Mouse (Mus musculus) common myeloid progenitor, adult 5-6 weeks (primary cell): Measurements from ENCODE around the gene a. TPM values are rescaled to one million over a fixed set of nuclear protein-coding genes. Genes with fewer than 3 reads are reported as not detected.

Source experiments
- ATAC-seq: replicated peaks from 2 replicates; pipeline ENCODE4 v1.8.0; 2016; ENCODE audit warnings: low read depth, mild to moderate bottlenecking, moderate TSS enrichment, inconsistent platforms; ENCODE audit not compliant: poor library complexity, severe bottlenecking
- total RNA-seq: library from RNA; stranded (forward); fragments of 200-1000, 187-1606 nt; gene quantifications from 2 replicates; pipeline ENCODE4 v1.2.3, GENCODE M21; 2017

Gene a
- total RNA-seq, 1 experiment from 2014 or later, result not detected

DNA sequence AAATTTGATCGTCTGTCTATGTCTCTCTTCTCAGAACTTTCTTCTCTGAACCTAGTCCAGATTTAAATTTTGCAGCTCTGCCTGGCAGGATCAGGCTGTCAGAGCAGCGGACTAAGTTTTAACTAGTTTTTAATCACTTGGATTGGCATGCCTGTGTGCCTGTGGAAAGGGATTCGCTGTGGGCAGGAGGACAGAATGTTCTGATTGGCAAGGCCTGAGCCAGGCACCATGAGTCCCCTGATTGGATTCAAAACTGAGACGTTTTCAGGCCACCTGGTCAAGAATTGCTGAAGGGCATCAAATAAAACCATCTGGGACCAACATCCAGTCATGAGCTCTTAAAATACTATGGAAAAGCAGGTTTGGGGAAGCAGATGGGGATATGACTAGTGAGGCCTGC, 8.8 kb upstream of the a start:
- ATAC-seq, result no peak

DNA sequence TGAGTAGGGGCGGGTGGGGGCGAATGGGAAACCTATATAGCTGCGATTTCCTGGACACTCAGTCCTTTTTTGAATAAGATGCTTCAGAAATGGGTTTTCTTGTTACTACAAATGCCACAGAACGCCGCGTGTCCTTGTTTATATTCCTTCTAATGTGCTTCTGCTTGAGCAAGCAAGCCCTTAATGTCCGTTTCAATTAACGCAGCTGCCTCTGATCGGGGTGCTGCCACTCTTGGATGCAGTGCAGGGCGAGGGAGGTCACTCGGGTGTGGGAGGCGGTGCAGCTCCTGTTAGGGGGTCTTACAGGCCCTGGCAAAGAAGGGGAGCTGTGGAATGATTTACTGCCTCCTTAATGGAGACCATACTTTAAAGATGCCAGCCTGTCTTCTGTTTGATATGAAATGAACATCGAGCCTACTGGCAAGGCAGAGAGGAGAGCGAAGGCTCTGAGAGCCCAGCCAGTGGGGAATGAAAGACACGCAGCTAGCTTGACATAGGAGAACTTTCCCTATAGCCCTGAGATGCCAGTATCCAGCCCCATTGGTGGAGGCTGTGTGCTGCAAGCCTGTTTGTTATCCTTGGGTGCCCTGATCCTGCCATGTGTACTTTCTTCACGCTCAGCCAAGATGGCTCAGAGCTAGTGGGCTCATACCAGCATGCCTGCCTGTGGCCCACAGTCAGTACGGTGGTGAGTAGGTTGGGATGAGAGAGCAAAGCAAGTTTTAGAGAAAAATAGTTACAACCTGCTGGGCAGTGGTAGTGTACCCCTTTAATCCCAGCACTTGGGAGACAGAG, 8.1 kb upstream of the a start:
- ATAC-seq, result no peak

DNA sequence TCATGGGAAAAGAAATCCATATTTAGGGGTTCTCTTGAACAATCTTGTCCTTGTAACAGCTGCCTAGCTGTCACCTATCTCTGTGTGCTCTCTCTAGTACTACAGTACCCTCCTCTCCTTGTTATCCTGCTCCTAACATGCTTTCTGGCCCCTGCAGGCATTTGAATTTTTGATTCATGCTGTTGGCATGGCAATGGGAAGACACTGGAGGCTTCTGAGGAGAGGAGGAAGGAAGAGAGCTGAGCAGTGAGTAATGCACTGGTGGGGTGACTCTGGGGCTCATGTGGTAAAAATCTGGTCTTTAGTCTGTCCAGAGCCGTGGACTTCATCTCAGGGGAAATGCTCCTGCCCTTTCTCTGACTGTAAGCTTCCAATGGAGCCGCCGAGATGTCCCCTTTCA, 5.9 kb upstream of the a start:
- no peak for ATAC-seq

DNA sequence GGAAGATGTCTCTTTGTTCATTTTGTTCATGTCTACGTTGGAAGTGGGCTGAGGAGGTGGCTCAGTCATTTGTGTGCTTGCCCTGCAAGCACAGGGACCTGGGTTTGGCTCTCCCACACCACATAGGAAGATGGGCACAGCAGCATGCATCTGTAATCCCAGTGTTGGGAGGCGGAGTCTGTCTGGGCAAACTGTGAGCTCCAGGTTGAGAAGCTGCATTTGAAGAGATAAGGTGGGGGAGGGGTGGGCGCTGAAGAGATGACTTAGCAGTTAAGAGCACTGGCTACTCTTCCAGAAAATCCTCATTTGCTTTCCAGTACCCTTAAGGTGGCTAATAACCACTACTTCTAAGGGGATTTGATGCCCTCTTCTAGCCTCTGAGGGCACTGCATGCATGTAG, 5.0 kb upstream of the a start:
- no peak for ATAC-seq

DNA sequence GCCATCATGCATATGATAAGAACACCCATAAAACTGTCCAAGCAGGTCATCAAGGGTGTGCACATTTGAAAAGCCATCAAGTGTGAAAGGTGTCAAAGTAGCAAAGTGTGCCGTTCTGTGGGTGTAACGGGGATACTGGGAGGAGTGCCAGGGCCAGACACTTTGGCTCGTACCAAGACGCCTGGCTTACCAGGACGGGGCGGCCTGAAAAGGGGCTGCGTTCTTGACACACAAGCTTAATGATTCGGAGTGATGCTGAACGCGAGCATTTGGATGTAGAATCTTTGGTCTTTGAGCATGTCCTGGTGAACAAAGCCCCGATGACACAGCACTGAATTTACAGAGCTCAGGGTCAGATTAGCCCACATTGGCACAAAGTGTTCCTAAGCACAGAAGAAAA, 4.4 kb upstream of the a start:
- ATAC-seq, result no peak

DNA sequence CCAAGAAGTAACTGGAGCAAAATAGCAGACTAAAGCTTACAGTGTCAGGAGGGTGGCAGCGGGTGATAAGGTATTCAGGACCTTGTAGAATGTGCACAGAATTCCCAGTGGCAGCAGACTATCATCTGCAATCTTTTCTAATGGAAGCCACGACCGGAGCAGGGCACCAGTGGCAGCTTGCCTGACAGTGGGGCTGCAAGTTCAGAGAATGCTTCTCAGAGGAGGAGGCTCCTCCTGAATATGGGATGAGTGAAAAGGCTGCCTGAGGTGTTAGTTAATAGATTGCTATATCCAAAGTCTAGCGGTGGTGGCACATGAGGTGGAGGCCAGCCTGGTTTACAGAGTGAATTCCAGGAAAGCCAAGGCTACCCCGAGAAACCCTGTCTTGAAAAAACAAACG, 1.8 kb upstream of the a start:
- no peak for ATAC-seq

DNA sequence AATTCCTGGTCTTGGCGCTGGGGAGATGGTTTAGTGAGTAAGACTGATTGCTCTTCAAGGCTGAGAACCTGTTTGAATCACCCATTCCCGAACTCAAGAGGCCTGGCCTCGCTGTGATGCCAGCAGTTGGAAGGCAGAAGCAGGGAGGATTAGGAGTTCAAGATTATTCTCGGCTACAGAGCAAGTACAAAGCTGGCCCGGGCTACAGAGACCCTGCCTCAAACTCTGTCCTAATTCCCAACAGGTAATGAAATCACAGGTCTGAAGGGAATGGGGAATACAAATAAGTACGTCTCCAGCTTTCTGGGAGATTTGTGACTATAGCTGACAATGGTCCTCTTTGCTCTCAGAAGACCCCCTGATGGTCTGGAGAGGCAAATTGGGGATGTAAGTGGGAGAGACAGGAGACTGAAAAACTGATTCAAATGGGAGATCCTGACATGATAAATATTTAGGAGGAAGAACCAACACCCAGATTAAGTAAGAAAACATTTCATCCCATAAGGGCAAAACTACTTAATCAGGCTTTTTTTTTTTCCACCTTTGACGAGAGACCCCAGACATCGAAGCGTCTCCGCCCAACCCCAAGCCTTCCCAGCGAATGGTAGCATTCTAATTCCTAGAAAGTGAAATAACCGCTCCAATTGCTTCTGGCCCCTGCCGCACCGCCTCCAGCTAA, 1.1 kb upstream of the a start:
- ATAC-seq, result no peak

DNA sequence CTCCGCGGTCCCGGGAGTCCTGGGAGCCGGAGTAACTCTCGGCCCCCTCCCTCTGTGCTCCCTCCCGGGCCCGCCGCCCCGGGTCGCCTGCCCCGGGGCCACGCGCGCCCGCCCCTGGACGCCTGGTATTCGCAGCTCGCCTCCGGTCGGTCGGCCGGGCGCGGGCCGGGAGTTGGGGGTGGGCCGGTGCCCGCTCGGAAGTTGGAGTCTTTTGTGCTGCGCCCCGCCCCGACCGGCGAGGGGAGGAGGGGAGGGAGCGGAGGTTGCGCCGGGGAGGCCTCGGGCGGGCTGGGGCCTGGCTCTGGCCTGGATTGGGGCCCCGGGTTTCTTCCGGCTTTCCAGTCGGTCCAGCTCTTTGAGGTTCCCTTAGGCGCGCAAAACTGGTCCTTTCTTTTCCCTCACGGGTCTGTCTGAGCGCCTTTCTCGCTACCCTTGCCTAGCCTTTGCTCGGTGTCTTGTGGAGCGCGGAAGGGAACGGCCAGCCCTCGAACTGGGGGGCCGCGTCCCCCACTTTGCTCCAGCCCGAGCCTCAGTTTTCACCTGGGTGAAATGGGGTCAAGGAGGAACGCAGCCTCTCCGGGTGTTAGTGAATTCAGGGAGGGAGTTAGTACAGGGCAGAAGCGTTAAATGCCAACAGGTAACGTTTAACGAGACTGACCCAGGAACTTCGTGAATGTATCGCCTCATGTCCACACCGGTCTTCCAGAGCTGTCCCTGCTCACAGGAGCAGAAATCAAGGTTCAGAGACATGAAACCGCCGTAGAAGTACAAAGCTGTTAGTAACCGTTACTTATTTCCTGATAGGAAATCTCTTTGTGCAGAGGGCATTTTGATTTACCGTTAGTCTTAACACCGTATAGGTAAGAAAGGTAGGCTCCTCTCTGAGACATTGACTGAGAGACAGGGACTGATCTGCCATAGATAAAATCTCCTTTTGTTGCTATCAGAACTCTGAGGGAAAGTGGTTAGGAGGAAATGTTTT, 750 bp downstream of the a start:
- ATAC-seq, result peak; percentile 24; the same call in 1 of the 2 replicates

DNA sequence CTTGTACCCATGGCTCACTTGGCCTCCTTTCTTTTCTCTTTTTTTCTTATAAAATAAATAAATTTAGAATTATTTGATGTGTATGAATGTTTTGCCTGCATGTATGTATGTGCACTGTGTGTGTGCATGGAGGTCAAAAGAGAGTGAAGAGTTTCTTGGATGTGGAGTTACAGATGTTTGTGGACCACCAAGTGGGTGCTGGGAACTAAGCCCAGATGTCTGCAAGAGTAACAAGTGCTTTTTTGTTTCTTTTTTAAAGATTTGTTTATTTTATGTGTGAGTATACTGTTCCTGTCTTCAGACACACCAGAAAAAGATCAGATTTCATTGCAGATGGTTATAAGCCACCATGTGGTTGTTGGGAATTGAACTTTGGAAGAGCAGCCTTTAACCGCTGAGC, 12.2 kb downstream of the a start:
- ATAC-seq, result no peak

DNA sequence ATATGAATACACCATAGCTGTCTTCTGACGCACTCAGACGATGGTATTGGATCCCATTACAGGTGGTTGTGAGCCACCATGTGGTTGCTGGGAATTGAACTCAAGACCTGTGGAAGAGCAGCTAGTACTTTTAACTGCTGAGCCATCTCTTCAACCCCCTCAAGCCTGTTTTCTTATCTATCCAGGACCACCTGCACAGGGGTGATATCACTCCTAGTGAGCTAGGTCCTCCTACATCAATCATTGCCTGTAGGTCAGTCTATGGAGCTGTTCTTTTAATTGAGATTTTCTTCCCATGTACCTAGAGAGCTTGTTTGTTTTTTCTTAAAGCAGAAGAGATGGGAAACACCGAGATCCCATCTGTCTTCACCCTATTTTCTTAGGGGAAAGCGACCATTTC, 12.6 kb downstream of the a start:
- no peak for ATAC-seq

DNA sequence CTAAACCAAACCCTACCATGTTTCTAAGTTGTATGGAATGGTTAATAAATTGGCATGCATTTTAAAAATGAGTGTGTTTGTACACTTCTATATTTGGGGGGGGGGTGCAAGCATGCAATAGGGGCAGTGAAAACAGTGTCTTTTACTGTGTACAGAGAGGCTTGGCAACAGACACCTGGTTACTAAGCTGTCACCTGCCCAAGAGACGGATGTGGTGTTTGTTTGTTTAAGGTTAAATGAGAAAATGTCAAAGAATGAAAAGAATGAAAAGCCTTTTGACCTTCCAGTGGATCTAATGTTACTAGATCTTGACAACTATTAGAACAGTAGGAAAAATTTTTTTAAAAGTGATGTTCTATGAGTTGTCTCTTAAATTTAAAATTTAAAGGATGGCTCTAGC, 16.5 kb downstream of the a start:
- ATAC-seq, result no peak

DNA sequence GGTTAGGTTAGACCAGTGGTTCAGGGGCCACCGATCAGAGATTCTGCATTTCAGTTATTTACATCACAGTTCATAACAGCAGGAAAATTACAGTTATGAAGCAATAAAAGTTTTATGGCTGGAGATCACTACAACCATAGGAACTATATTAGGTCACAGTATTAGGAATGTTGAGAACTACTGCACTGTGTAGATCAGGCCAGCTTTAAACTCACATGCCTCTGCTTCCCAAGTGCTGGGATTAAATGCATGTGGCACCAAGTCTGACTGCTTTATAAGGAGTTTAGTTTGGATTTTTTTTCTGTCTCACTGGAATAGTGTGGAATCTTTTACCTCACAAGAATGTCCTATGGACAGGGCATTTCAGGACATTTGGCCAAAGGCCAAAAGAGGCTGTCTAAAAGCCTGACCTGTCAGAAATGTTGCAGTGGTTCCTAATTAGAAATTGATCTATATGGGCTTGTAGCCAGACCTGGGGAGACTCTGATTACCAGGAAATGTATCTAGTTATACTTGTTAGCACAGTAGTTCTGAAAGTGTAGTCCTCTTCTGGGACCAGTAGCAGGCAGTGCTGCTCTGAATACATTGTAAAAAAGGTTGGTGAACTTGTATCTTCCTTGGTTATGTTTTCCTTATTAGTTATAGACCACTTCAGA, 18.0 kb downstream of the a start:
- ATAC-seq, result no peak

DNA sequence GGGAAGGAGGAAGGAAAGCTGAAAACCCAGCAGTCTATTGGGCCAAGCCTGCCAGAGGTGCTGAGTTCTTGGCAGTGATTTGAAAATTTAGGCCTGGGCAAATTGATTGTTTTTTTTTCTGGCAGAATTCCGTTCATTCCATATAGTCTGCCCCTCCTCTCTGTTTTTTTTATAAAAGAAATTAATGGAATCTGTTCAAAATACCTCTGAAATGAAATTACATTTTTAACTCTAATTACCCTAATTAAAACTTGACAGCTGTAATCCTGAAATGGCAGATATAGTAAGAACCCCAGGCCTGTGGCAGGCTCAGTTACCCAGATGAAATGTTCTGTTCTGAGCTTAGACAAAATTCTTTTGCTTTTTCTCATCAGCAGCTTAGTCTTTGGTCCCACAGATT, 19.6 kb downstream of the a start:
- ATAC-seq, result no peak

DNA sequence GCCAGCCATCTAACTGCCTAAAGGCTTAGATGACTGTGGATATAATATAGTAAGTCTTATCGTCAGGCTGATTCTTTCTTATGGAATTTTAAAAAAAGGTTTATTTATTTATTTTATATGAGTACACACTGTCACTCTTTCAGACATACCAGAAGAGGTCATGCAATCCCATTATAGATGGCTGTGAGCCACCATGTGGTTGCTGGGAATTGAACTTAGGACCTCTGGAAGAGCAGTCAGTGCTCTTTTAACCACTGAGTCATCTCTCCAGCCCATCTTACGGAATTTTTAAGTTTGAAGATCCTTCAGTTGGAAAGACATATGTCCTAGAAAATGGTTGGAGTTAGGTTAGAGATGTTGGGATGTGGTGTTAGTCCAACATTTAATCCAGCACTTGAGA, 22.2 kb downstream of the a start:
- ATAC-seq, result no peak

DNA sequence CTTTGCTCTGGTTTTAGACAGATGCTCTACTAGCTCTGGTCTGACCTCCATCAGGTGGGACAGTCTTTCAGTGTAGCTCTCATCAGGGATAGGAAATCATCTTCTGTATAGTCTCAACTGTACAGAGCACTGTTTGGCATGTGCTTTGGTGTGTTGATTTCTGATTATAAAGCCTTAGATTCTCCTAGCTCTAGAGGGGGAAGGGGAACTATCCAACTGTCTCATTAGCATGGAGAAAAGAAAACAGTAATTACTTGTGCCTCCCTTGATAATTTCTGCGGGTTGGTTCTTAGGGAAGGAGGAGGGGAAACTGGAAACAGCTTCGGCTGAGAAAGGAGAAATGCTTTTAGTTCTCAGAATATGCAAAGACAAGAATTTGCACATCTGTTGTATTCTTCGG, 25.9 kb downstream of the a start:
- ATAC-seq, result no peak

DNA sequence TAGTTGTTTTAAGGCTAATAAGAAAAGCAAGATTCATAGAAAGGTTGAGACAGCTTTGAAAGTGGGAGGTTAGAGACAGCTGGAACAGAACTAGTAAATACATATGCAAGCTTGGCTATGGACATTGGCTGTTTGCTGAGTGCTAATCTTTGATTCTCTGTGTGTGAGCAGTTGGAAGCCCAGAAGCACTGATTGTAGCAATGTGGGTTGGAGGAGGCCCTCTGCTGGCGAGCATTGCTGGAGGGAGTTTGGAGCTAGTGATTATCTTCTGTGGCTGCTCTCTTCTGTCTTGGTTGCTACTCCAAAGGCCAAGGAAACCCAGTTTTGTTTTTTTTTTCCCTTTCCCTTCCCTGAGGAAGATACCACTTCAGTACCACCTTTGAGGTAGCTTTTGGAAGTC, 26.6 kb downstream of the a start:
- 0 out of 2 replicates have a peak, but pooled peaks have one; percentile 52 for ATAC-seq

DNA sequence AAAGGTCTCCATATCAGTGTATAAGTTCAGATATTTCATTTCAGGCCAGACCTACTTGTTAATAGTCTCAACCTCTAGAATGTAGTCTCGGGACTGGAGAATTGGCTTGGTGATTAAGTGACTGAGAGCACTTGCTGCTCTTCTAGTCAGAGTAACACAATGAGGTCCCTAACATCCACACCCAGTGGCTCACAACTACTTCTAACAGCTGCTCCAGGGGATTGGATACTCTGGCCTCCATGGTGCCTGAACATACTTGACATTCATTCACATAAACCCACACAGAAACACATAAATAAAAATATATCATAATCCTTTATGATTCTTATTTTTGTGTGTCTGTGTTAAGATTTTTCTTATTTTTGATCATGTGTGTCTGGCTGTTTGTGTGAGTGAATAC, 27.4 kb downstream of the a start:
- no peak for ATAC-seq

DNA sequence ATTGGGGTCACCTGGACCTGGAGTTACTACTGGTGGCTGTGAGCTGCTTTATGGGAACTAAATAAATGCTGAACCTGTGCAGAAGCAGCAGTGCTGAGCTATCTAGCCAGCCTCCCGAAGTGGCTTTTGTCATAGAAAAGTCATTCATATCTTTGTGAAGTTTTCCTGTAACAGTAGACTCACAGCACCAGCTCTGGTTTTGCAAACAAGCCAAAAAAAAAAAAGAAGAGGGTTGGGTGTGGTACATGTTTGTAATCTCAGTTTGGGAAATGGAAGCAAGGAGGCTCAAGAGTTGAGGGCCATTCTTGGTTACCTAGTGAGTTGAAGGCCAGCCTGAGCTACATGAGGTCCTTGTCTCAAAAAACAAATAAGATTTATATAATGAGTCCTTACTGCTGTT, 29.1 kb downstream of the a start:
- ATAC-seq, result no peak

DNA sequence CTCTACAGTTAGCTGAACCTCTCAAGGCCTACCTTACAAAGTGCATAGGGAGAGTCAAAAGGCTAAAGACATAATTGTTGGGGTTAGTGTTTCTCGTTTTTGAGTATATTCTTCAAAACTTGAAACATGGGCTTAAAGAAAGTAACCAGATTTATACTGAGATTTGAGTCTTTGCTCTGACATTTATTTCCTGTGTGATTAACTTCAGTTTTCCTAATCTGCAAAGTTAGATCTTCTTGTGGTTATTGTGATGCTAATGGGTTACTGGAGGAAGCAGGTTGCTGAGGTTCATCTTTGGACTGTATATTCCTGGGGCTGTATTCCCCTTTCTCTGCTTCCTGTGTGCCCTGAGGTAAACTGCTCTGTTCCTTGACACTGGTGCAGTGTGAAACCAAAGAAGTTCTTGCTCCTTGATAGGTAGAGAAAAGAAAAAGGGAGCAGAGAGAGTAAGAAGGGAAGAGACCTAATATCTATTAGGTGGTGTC, 34.9 kb downstream of the a start:
- ATAC-seq, result no peak

DNA sequence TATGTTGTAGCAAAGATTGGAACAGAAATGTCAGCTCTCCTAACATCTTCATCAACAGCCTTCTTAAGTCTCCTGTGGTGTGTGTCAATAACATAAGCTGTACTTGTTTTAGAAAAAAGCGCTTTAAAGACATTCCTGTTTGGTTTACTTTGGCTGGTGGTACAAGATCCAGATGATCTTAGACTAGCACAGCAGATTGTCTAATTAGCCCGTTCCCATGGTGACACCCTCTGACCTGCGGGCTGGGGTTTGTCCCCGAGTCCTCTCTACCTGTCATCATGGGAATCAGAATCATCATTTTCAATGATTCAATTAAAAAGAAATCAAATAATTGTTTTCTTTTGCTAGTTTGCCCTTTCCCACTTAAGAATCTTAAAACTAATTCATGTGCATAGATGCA, 36.3 kb downstream of the a start:
- no peak for ATAC-seq
